Mouse (Mus musculus): ENCODE data around the gene Hoxc9.

GRCm38 (mm10) chr15:103034043-103034806 is 58.0 kb downstream of the Hoxc9 start:
- no peak for TF ChIP-seq CTCF (IDR thresholded peaks at IDR 0.05; ENCODE audit: control insufficient read depth, insufficient read depth, insufficient replicate concordance, low read depth, low read length)
- TF ChIP-seq POLR2A (IDR thresholded peaks at IDR 0.05; ENCODE audit: control insufficient read depth, low read depth, low read length), result no peak

All from testis, adult 2 months (tissue).